Mouse (Mus musculus) adrenal gland, postnatal 25 days (tissue): ENCODE measurements at regions not wholly inside any gene's neighbourhood (a gene's known extent, or its start where the extent isn't known, plus 50 kb on each side); places are given as distances from the start of the nearest gene placed in this dataset.
A peak's percentile ranks its signal among the peaks of the same experiment; 100 is the strongest.

Experiments
- DNase-seq: peaks from one replicate; pipeline ENCODE4 v3.0.0; 2021; ENCODE audit warnings: mixed read lengths

DNA sequence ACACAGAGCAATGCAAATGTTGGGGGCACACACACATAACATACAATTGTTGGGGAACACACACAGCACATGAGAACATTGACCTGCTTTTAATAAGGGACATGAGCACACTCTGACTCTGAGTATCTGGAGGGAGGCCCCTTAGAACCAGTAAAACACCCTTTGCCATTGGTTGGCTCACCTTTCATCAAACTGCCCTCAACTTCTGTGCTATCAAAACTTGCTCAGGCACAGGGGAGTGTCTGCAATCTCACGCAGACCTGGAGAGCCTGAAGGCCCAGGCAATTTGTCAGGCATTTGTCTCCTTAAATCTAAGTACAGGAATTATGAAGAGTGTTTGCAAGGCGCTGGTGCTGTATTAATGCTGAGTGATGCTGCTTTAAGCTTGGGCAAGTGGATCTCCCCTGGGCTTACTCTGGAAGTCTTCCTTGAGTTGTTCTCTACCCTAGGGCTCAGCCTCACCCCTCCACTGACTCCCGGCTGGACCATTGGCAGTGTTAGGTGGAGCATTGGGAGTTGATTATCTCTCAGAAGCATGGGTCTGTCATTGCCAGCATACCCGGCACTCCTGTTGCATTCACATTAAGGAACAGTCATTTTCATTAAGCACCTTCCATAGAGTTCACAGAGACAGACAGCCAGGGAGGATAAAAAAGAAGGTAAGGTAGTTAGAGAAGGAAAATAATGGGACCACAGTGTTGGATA is 235.7 kb upstream of the Runx1 start:
- no peak for DNase-seq

DNA sequence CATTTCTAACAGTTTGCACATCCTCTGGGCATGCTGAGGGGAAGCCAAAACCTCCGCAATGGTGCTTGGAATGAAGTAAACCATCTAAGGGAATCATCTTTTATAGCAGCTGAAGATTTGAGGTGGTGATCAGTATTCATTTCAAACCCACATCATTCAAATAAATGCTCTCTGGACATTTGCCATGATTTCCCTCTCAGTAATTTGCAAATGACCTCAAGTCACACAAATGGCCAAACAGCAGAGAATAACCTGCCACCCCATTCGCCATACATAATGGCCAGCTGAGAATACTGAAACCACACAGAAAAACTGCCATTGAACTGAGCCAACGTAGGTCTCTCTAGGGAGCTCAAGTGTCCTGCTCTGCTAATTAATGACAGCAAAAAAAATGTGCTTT is 230.3 kb upstream of the Runx1 start:
- DNase-seq = no peak

DNA sequence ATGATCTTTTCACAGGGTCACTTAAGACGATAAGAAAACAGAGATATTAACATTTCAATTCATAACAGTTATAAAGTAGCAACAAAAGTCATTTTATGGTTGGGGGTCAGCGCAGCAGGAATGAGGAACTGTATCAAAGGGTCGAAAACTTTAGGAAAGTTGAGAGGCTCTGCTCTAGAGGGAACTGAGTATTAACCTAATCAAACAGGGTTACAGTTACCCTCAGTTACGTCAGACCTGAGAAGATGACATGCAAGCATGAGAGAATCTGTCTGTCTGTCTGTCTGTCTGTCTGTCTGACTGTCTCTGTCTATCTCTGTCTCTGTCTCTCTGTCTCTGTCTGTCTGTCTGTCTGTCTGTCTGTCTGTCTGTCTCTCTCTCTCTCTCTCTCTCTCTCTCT is 229.6 kb upstream of the Runx1 start:
- no peak for DNase-seq

DNA sequence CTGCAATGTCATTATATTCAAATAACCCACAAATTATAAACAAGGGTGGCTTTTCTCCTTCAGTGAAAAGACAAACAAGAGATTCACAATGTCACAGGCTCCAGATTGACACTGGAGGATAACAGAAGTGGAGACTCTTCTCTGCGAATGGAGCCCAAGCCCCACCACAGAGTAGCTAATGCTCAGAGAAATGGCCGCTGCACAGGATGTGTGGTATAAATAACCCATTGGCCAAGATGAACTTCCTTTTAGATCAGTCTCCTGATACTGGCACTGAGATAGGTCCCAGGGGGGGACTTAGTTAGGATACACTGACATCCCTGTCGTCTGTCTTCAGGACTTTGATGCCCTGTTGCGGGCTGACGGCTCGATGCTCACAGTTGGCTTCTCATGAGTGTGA is 225.3 kb upstream of the Runx1 start:
- no peak for DNase-seq

DNA sequence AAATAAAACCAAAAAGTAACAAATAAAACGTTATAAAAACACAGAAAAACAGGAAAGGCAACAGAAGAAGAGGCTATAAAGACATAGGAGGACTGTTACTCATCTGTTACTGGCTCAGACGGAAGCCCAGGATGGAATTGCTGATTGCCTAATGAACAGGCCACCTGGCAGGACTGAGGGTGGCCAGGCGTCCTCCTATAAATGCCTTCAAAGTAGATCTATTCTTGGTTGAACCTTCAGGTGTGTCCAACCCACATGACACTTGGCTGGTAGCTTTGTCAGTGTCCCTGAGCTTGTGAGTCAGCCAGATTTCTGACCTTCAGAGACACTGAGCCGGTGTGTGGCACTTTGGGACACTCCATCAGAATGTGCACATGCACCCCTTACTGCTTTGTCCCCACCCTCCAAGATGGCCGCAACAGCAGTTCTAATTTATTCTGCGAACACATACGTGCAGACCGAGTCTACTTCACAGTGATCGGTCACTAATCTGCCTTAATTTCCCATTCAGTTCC is 222.5 kb upstream of the Runx1 start:
- DNase-seq = peak; percentile 5

DNA sequence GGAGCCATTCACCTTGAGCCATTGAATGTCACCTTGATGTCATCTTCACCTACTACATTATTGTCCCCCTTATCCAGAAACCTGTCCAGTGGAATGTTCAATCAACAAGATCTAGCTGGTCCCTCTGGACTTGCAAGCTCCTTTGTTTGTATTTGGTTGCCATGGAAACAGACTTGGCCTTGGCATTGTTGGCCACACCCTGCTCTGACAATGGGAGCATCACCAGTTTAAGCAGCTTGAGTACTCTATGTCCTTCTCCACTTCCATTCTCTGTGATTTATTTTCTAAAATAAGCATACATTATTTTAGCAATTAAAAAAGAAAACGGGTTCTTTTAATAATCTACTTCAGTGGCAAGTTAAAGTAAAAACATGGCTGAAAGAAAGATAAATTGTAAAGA is 221.6 kb upstream of the Runx1 start:
- no peak for DNase-seq

DNA sequence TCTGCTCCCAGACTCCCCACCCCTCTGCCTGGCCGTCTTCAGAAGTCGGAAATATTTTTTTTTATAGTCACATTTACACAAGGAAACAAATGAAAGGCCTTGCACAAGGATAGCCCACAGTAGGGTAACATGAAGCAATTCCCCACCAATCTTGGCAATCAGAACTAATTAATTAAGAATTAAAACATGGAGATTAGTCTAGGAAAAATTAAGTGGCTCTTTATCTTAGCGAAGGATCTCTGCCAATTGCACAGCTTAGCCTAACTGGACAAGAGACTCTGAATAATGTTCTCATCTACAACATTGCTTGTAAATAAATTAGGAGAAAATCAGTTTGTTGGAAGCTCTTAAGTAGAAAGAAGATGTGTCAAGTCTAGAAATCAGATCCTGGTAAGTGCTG is 220.3 kb upstream of the Runx1 start:
- DNase-seq = no peak

DNA sequence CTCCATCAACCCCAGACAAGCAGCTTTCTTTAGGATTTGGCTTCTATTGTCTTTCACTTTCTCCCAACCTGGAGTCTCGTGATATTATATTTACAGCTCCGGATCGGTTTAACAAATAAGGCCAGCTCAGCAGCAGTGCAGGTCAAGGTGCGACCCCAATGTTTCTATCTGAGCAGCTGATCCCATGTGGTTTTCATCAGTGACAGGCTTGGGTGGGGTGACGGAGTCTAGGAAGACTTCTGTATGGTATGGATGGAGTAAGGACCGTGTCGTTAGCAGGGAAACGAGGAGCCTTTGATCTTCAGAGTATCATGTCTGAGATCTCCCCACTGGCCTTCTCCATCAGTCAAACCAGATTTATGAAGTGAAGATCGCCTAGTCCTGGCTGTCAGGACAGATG is 217.4 kb upstream of the Runx1 start:
- DNase-seq = no peak

DNA sequence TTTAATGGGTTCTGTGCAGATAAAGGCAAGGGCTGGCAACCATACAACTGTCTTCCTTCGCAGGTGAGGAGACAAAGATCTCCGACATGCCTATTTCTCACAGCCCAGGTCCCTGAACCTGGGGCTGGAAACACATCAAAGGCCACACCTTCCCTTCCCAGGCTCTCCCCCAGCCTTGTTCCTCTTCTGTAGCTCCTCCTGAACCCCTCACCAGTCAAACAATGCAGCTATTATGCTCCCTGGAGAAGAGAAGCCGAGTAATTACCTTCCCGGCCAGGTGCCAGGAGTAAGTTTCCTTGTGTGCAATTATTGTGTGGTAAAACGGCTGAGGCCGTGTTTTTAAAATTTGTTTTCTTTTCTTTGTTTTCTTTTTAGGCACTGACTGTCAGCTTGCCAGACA is 217.0 kb upstream of the Runx1 start:
- DNase-seq = no peak

DNA sequence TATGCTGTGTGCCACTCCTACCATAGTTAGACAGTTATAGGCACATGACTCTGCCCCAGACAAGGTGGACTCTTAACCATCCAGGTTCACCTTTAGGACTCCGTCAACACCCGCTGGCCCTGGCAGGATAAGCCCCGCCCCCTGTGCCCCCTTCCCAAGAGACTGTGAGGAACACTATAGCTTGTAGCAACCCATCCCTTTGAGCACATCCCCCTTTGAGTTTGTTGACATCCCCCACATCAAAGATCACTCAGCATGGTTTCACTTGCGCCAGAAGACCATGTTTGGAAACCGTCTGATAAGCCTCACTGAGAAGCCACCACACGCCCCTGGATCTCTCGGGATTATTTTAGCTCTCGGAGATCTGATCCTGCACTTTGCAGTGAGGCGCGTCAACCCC is 216.5 kb upstream of the Runx1 start:
- no peak for DNase-seq

DNA sequence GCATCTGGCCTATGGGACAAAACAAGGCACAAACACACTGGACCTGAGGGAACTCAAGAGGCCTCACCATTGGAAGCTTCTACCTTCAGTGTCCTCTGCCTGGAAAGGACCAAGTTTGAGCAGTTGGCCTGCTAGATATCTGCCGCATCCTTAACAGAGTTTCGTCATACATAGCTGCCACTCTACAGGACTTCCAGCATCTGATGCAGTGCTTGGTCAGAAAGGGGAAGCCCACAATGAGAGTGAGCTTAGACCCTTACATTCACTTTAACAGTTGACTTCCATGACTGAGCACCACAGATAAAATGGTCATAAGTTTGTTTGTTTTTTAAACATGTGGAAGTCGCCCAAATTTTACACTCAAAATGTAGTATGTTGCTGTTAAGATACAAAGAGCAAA is 215.9 kb upstream of the Runx1 start:
- DNase-seq = no peak

DNA sequence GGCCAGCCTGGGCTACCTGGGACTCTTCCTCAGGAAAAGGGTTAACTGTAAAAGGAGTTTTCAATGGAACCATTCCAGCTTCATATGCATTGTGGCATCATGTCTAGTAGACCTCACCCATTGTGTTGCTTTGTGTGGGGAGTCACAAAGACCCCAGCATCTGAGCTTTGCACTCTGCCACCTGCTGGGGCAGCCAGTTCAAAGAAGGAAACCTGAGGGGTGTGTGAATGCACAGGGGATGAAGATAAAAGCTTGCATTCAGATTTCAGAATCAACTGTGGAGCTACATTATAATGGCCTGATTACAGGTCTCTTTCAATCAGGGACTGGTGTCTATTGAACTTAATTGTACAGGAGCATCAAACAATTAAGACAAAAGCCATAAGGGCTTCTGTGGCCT is 215.4 kb upstream of the Runx1 start:
- no peak for DNase-seq

DNA sequence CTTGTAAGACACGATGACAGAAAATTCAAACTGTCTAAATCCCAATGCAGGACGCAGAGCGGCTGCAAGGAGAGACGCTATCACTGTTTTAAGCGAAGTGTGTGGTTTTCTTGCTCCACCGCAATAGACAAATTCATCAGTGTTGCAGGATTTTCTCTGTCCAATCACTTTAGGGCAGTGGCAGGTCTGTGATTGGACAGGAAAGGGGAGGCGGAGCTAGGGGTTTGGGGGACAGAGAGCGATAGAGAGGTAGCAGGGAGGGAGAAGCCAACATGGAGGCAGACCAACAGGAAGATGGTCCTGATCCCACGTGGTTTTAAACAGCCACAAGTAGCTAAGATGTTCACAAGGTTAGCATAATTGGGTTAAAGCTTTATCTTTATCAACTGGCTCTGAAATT is 209.7 kb upstream of the Runx1 start:
- no peak for DNase-seq

DNA sequence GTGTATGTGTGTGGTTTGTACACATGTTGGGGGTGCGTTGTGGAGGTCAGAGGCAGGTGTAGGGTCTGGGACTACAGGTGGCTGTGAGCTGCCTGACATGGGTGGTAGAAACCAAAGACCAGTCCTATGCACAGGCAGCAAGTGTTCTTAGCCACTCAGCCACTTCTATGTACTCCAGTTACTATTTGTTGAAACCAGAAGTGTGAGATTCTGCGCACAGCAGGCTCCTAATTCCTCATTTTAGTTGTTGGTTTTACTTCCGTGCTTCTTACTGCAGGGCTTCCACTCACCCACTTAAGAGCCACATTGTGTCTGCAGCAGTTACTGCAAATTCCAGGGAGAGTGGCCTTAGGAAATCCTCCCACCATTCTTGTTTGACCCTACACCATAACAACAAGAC is 208.0 kb upstream of the Runx1 start:
- no peak for DNase-seq

DNA sequence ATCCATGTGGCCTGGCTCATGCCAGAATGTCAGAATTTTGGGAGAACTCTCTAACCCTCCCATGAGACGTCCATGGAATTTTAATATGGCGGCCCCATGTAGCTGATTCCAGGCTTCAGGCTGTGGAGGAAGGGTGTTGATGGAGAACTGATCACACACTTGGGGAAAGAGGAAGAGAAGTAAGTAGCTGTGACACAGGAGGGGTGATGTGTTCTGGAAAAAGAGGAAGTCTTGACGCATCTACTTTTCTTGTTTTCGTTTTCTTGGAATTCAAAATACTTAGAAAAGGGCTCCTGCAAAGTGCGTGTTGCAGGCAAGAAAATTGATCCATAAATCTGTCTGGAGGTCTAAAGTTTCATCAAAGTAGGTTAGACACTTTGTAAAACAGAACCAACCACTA is 205.7 kb upstream of the Runx1 start:
- DNase-seq = no peak

DNA sequence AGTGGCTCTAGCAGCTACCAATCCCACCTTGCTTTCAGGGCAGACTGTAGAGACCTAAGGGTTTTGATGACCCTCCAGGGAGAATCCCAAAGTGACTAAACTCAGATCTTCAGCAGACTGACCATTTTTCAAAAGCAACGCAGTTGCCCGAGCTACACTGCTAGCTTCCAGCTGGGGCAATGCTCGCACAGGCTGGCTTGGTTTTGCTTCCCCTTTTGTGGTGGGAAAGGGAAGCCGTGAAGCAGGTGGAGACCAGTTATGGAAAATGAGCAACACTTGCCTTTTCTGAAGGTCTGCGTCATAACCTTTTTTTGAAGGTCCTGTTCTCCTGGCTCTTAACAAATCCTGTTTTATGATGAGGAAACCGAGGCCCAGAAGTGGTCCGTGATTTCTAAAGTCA is 202.7 kb upstream of the Runx1 start:
- DNase-seq = no peak

DNA sequence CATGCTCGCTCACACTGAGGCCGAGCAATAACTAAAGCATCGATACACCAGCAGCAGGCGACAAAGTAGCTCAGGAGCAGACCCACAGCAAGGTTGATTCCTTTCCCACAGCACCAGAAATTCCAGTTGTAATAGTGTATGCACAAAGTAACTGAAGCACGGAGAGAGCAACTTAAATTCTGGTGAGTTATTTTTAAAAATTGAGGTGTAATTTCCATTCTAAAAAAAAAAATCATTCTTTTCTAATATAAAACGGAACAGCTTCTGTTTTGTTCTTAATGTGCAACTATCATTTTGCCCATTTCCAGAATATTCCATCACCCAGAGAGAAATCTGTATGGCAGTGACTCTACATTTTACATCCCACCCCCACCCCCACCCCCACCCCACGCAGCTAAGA is 202.1 kb upstream of the Runx1 start:
- no peak for DNase-seq

DNA sequence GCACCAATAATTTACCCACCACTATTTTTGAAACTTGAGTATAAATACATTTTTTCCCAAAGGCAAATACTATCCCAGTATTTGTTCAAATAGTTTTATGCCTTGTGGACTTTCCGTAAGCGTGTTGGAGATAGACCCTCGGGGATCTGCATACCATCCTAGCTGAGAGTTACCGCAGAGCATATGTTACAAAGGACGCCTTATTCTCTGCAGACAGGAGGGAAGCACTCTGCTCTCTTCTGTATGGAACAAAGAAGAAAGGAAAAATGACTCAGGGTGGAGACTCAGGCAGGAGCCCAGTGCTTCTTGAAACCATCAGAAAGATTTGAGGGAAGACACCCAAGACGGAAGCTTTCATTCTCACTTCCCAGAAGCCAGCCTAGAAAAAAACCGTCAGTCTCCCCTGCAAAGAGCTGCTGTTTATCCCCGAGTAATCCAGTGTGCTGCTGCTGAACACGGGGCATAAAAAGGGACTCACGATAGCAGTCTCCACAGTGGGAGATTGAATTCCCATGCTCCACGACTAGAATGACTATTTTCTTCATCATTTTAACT is 200.2 kb upstream of the Runx1 start:
- no peak for DNase-seq

DNA sequence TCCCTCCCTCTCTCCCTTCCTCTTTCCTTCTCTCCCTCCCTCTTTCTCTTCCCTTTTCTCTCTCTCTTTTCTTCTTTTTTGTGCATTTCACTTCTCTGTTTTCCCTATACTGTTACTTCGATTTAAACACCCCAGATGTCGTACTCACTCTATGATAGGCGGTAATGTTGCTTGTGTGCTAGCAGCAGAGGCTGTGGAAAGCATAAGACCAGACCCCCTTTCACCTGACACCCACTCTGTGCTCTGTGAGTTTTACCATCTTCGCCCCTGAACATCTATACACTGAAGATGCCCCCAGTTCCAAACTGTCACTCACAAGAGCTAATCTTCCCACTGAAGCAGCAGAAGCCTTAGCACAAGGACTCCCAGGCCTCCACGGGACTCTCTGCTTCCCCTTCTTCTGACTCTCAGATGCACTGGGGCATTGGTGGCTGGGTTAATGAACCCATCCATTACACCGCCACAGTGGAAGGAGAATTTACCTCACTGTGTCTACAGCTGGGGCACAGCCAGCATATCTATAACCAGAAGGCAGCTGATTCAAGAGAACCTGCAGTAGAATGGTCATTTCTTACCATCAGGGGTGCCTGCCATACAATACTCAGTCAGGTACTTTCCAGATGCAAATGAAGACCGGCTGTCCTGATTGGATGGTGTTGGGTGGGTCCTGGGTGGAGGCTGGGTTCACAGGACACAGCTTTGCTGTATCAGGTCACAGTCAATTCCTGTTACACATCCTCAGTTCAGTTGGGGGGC is 194.0 kb upstream of the Runx1 start:
- DNase-seq = no peak

DNA sequence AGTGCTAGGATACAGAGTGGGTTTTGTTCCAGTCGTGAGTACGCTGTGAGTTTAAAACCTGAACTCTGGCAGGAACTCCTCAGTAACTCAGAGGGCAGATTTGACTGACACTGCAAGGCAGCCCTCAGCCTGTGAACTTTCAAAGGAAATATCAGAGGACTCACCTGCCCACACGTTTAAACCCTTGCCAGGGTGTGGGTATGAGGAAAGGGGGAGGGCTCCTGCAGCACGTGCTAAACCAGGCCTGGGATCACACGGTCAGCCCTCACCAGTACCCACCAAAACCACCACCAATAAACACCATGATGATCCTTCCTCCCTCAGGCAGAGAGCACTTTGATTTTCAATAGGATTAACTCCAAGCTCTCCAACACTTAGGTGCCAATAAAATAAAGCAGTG is 192.8 kb upstream of the Runx1 start:
- DNase-seq = no peak

DNA sequence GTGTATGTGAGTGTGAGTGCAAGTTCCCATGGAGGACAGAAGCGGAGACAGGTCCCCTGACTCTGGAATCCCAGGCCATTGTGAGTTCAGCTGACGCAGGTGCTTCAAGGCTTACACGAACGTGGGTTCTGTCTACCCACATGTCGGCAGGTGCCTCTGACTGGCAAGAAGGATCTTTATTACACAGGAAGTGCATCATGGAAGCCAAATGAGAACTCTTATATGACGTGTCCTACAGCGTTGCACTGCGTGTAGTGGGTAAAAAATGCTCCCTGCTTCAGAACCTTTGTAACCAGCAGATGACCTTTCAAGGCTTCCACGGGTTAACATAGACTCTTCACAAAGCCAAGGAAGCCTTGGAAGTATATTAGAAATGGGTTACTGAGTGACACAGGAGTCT is 191.1 kb upstream of the Runx1 start:
- DNase-seq = no peak

DNA sequence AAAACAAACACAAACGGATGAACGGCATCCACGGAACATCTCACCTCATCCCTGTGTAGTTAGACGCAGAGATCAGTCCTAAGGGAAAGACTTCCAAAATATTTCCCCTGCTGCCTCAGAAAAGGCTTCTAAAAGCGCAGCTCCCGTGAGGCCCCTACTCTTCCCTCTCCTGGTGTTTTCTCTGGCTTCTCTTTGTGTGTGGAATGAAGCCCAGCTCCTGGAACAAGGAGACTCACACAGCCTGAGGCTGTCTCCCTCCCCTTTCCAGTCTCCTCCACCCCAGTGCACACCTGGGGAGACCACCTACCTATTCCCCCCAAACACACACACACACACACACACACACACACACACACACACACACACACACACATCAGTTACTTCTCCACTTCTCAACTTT is 189.7 kb upstream of the Runx1 start:
- DNase-seq = no peak

DNA sequence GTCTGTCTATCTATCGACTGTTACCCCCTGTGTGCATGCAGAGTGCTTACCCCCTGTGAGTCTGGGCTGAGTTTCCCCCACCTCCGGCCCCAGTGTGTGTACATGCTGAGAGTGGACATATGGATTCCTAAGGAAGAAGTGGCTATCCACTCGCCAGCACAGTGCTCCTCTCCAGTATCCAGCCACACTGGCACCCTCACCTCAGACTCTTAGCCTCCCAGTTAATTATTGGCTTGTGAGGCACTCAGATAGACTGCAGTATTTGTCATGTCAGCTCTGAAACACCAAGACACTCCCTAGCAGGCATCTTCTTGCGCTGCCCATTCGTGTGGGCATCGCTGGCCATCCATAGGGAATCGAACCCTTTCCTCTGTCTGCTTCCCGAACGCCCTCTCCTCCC is 189.0 kb upstream of the Runx1 start:
- no peak for DNase-seq

DNA sequence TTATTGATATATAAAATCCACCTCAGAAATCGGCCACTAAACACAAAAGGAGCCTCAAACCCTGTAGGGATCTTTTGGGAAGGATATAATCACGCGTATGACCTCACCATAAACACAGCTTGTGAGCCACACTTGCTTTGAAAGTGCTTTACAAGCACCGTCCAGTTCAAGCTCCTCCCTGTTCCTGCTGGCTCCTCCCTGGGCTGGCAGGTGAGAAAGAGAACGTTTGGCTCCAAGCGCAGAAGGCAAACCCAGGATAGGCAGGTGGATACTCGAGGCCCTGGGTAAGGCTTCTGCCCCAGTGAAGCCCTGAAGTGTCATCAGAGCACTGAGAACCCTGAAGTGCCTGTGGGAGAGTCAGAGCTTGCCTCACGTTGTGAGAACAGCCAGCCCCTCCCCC is 187.9 kb upstream of the Runx1 start:
- no peak for DNase-seq
